In the genomic region with DNA sequence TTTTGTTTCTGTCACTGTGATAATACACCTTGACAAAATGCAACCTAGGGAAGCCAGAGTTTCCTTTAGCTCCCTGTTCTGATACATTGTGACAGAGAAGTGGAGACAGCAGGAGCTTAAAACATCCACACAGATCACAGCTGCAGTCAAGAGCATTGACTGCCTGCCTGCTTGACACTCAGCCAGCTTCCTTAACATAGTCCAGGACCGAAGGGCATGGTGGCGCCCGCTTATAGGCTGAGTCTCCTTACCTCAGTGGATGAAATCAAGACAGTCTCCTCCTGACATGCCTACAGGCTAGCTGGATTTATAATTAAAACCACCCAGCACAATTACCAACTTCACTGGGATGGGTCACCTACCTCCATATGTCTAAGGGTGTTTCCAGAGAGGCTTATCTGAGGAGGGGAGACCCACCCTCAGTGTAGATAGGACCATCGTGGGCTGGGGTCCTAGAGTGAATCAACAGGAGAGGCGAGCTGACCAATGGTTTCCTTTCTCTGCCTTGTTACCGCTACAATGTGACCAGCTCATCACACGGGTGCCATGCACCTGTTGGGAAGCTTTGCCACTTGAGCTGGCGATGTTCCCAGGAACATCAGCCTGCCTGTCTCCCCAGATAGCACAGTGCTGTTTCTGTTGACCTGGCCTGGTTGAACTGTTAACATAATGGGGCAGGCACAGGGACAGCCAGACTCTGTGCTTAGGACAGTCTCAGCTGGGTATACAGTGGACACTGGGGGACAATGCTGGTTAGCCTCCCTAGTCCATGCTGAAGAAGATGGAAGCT, we compare ENCODE assay signal across 14 mouse cellular contexts.
A peak's percentile ranks its signal among the peaks of the same experiment; 100 is the strongest.
DNase-seq lines count a peak whose midpoint lies in the region; ATAC-seq lines count a peak whose summit lies in the region.
"Had no signal": no experiment of that assay in that cellular context is flagged by ENCODE, and none has a peak within 500 bp of the region (broad histone marks: within the 10 kb centered on the region; RNA-seq: fewer than 3 reads in every experiment).

No protein-coding gene starts in this region.

- H3K4me3 ChIP-seq in neural tube, embryonic 15.5 days (replicated peaks) = no peak overlapping the region
- no peak overlapping the region for H3K4me3 ChIP-seq in hindbrain, embryonic 12.5 days
- H3K4me3 ChIP-seq: forebrain, embryonic 15.5 days; limb, embryonic 13.5 days had no signal

- no peaks in the 10 kb centered on the region for H3K27me3 ChIP-seq in neural tube, embryonic 15.5 days (replicated peaks)
- no peaks in the 10 kb centered on the region for H3K27me3 ChIP-seq in hindbrain, embryonic 12.5 days
- H3K27me3 ChIP-seq: forebrain, embryonic 15.5 days; limb, embryonic 13.5 days had no signal

- WGBS in neural tube, embryonic 15.5 days = 70% methylated on average over 8 of the region's 8 CpGs
- 87% methylated on average over 8 of the region's 8 CpGs for WGBS in hindbrain, embryonic 12.5 days

- peaks cover 22% of the 10 kb centered on the region for H3K4me1 ChIP-seq in neural tube, embryonic 15.5 days
- peaks cover 19% of the 10 kb centered on the region for H3K4me1 ChIP-seq in hindbrain, embryonic 12.5 days

- no peaks in the 10 kb centered on the region for H3K36me3 ChIP-seq in neural tube, embryonic 15.5 days
- H3K36me3 ChIP-seq in hindbrain, embryonic 12.5 days = no peaks in the 10 kb centered on the region
- H3K36me3 ChIP-seq: forebrain, embryonic 15.5 days; limb, embryonic 13.5 days had no signal

- H3K9ac ChIP-seq in neural tube, embryonic 15.5 days (replicated peaks) = no peak overlapping the region
- H3K9ac ChIP-seq in hindbrain, embryonic 12.5 days = no peak overlapping the region
- H3K9ac ChIP-seq: forebrain, embryonic 15.5 days; limb, embryonic 13.5 days had no signal

- no peaks in the 10 kb centered on the region for H3K9me3 ChIP-seq in neural tube, embryonic 15.5 days (replicated peaks)
- peaks cover 3% of the 10 kb centered on the region; the same call in 1 of the 2 replicates for H3K9me3 ChIP-seq in hindbrain, embryonic 12.5 days (replicated peaks)
- H3K9me3 ChIP-seq: forebrain, embryonic 15.5 days had no signal

- ATAC-seq in neural tube, embryonic 15.5 days (ENCODE audit: low FRiP score) = 0 out of 2 replicates have a peak, but pooled peaks have one; percentile 35
- ATAC-seq in hindbrain, embryonic 12.5 days (ENCODE audit: low FRiP score) = peak; percentile 52; the same call in 1 of the 2 replicates
- ATAC-seq: forebrain, embryonic 15.5 days had no signal

- peak overlapping the region; percentile 48; the same call in 1 of the 2 replicates for H3K27ac ChIP-seq in neural tube, embryonic 15.5 days (replicated peaks)
- H3K27ac ChIP-seq in hindbrain, embryonic 12.5 days = no peak overlapping the region
- H3K27ac ChIP-seq: forebrain, embryonic 15.5 days; limb, embryonic 13.5 days had no signal

- no peak overlapping the region for H3K4me2 ChIP-seq in neural tube, embryonic 15.5 days
- H3K4me2 ChIP-seq in hindbrain, embryonic 12.5 days (replicated peaks) = no peak overlapping the region
- H3K4me2 ChIP-seq: forebrain, embryonic 15.5 days; limb, embryonic 13.5 days had no signal

- peak; percentile 33 to 43 for DNase-seq in cerebellum, postnatal 10 days
- DNase-seq in cerebellum, postnatal 4 days (ENCODE audit: low spot score in 2 of 2) = no peak
- no peak for DNase-seq in neural tube, embryonic 10.5 days (ENCODE audit: extremely low spot score, low spot score)
- peak; percentile 84 for DNase-seq in skeletal muscle tissue, adult 2 months (ENCODE audit: low read depth, low spot score)
- no peak for DNase-seq in lung, adult 18-20 months
- no peak for DNase-seq in urinary bladder, postnatal 25 days (ENCODE audit: low spot score)
- DNase-seq: kidney, adult 18-20 months; lung, postnatal 14 days; right cerebral cortex, postnatal 4 days; thymus, adult 2 months had no signal

Comparison
In these comparisons a context has a peak if more than half of its experiments do, and no peak if none do; other contexts are left out.
1. DNase-seq: peak in cerebellum, postnatal 10 days (2 of 2) and skeletal muscle tissue, adult 2 months (single experiment); none in cerebellum, postnatal 4 days (0 of 2), neural tube, embryonic 10.5 days (single experiment), lung, adult 18-20 months (0 of 2) and urinary bladder, postnatal 25 days (single experiment).